Mouse (Mus musculus) embryonic facial prominence, embryonic 13.5 days (tissue): ENCODE results near the gene Glp1r. TPM values are rescaled to one million over a fixed set of nuclear protein-coding genes. Genes with fewer than 3 reads are reported as not detected.

Experiments
- ATAC-seq: fragments of 200-750 bp; cut with Nextera tagmentation; 2 replicates; pipeline ENCODE4 v1.8.0; 2017; ENCODE audit warnings: low read depth; ENCODE audit not compliant: insufficient number of reproducible peaks, insufficient read depth, low FRiP score, low TSS enrichment
- H3K27ac ChIP-seq: fragments of 300-500 bp; sonication (generic); 2 replicates; pipeline ENCODE4 v1.5.1; 2015; ENCODE audit warnings: moderate library complexity, mild to moderate bottlenecking, inconsistent platforms
- H3K27me3 ChIP-seq: fragments of 300-500 bp; sonication (generic); 2 replicates; pipeline ENCODE4 v1.6.1; 2015; ENCODE audit warnings: mild to moderate bottlenecking, inconsistent platforms
- H3K36me3 ChIP-seq: fragments of 300-500 bp; sonication (generic); 2 replicates; pipeline ENCODE4 v1.6.1; 2015; ENCODE audit warnings: mild to moderate bottlenecking, inconsistent platforms
- H3K4me1 ChIP-seq: fragments of 300-500 bp; sonication (generic); 2 replicates; pipeline ENCODE4 v1.6.1; 2015; ENCODE audit warnings: inconsistent platforms
- H3K4me2 ChIP-seq: fragments of 300-500 bp; sonication (generic); 2 replicates; pipeline ENCODE4 v1.6.1; 2015; ENCODE audit warnings: moderate library complexity, mild to moderate bottlenecking, inconsistent platforms
- H3K4me3 ChIP-seq: fragments of 300-500 bp; sonication (generic); 2 replicates; pipeline ENCODE4 v1.5.1; 2015; ENCODE audit warnings: mild to moderate bottlenecking, inconsistent platforms
- H3K9ac ChIP-seq: fragments of 300-500 bp; sonication (generic); 2 replicates; pipeline ENCODE4 v1.6.1; 2015; ENCODE audit warnings: mild to moderate bottlenecking, inconsistent platforms
- H3K9me3 ChIP-seq: fragments of 300-500 bp; sonication (generic); 2 replicates; pipeline ENCODE4 v1.6.1; 2016; ENCODE audit warnings: inconsistent platforms
- WGBS: fragments of 180-500 bp; shearing (Covaris S2); methylation state at CpG from one replicate; pipeline ENCODE4 v1.1.7; 2015; ENCODE audit warnings: mixed read lengths; 5-methylcytosine and 5-hydroxymethylcytosine counted together
- microRNA-seq: library from miRNA; unstranded; fragments of <30 nt; microRNA quantifications from one replicate; pipeline ENCODE4, GENCODE M21; 2016
- polyA plus RNA-seq: library from polyadenylated mRNA; unstranded; fragments of >200 nt; fragmentation: Nextera tagmentation; extraction: Ambion mirVana; gene quantifications from 2 replicates; pipeline ENCODE4 v1.2.1, GENCODE M21; 2015

Gene Glp1r
- polyA plus RNA-seq, 1 experiment from 2014 or later, result 0.03 TPM

GRCm38 (mm10) chr17:30969983-30970382 is 68.4 kb downstream of the Glp1r start:
- Histone ChIP-seq H3K27ac (no peak overlapping the region), H3K36me3 (no peaks in the 10 kb centered on the region), H3K9me3 (no peaks in the 10 kb centered on the region), H3K27me3 (no peaks in the 10 kb centered on the region), H3K4me2 (no peak overlapping the region), H3K4me3 (no peak overlapping the region), H3K9ac (no peak overlapping the region), H3K4me1 (peaks cover 15% of the 10 kb centered on the region)
- 34% methylated on average over 4 of the region's 4 CpGs for WGBS
- no peak for ATAC-seq

GRCm38 (mm10) chr17:30971877-30972276 is 70.3 kb downstream of the Glp1r start:
- H3K4me2 ChIP-seq, result no peak overlapping the region
- 82% methylated on average over 7 of the region's 7 CpGs for WGBS

GRCm38 (mm10) chr17:30973332-30973731 is 71.7 kb downstream of the Glp1r start:
- no peak for ATAC-seq
- 68% methylated on average over 6 of the region's 6 CpGs for WGBS
- no peak overlapping the region for H3K9ac ChIP-seq

More at GRCm38 (mm10) chr17:30971877-30972276, 70.3 kb downstream of the Glp1r start:
- Histone ChIP-seq H3K27me3 (no peaks in the 10 kb centered on the region), H3K36me3 (no peaks in the 10 kb centered on the region), H3K9ac (no peak overlapping the region), H3K27ac (no peak overlapping the region), H3K4me1 (peaks cover 15% of the 10 kb centered on the region), H3K4me3 (no peak overlapping the region), H3K9me3 (no peaks in the 10 kb centered on the region)
- no peak for ATAC-seq

GRCm38 (mm10) chr17:30977290-30977689 is 75.7 kb downstream of the Glp1r start:
- no peak overlapping the region for H3K9ac ChIP-seq
- H3K36me3 ChIP-seq, result no peaks in the 10 kb centered on the region
- H3K4me3 ChIP-seq, result no peak overlapping the region
- H3K9me3 ChIP-seq, result no peaks in the 10 kb centered on the region
- H3K27me3 ChIP-seq, result no peaks in the 10 kb centered on the region
- H3K27ac ChIP-seq, result no peak overlapping the region
- WGBS, result 76% methylated on average over 2 of the region's 2 CpGs
- no peak for ATAC-seq
- H3K4me2 ChIP-seq, result no peak overlapping the region
- H3K4me1 ChIP-seq, result no peaks in the 10 kb centered on the region

More at GRCm38 (mm10) chr17:30973332-30973731, 71.7 kb downstream of the Glp1r start:
- Histone ChIP-seq H3K4me1 (peaks cover 15% of the 10 kb centered on the region), H3K9me3 (no peaks in the 10 kb centered on the region), H3K4me3 (no peak overlapping the region), H3K4me2 (no peak overlapping the region), H3K36me3 (no peaks in the 10 kb centered on the region), H3K27ac (no peak overlapping the region), H3K27me3 (no peaks in the 10 kb centered on the region)

GRCm38 (mm10) chr17:30978556-30978955 is 76.9 kb downstream of the Glp1r start:
- Histone ChIP-seq H3K36me3 (no peaks in the 10 kb centered on the region), H3K9me3 (no peaks in the 10 kb centered on the region), H3K4me3 (no peak overlapping the region), H3K4me1 (no peaks in the 10 kb centered on the region), H3K27ac (no peak overlapping the region), H3K9ac (no peak overlapping the region), H3K27me3 (no peaks in the 10 kb centered on the region), H3K4me2 (no peak overlapping the region)
- no peak for ATAC-seq
- WGBS, result 69% methylated on average over 10 of the region's 10 CpGs

GRCm38 (mm10) chr17:30983521-30983920 is 81.9 kb downstream of the Glp1r start:
- no peak overlapping the region for H3K4me3 ChIP-seq
- no peak overlapping the region for H3K9ac ChIP-seq
- H3K27ac ChIP-seq, result no peak overlapping the region
- WGBS, result 70% methylated on average over 4 of the region's 4 CpGs
- H3K9me3 ChIP-seq, result no peaks in the 10 kb centered on the region
- no peaks in the 10 kb centered on the region for H3K4me1 ChIP-seq
- H3K36me3 ChIP-seq, result no peaks in the 10 kb centered on the region
- no peak overlapping the region for H3K4me2 ChIP-seq
- H3K27me3 ChIP-seq, result no peaks in the 10 kb centered on the region
- ATAC-seq, result no peak

GRCm38 (mm10) chr17:30990254-30990653 is 88.6 kb downstream of the Glp1r start:
- Histone ChIP-seq H3K4me2 (no peak overlapping the region), H3K36me3 (no peaks in the 10 kb centered on the region), H3K9me3 (no peaks in the 10 kb centered on the region), H3K4me3 (no peak overlapping the region), H3K27me3 (no peaks in the 10 kb centered on the region), H3K4me1 (no peaks in the 10 kb centered on the region), H3K9ac (no peak overlapping the region), H3K27ac (no peak overlapping the region)
- ATAC-seq, result no peak
- WGBS, result 67% methylated on average over 10 of the region's 10 CpGs

Small RNA genes lying within 50 kb of the gene (microRNA-seq; reads per million reads assigned to microRNA genes)
- not detected for gene Gm24026

Other genes with a start within 250 kb of the Glp1r start
- gene Umodl1, start 52.8 kb downstream of the Glp1r start, polyA plus RNA-seq, result 0.18 and 0.34 TPM in 2 replicates
- gene Abcg1, start 155.9 kb downstream of the Glp1r start, polyA plus RNA-seq, result 14.2 and 14.9 TPM in 2 replicates
- gene Tff3, start 227.8 kb downstream of the Glp1r start, polyA plus RNA-seq, result 5.7 TPM in 1 of 2 replicates, not detected in the other
- gene Tff2, start 242.5 kb downstream of the Glp1r start, polyA plus RNA-seq, result not detected in 2 replicates